Mouse (Mus musculus) embryonic facial prominence, embryonic 11.5 days (tissue): ENCODE data around the gene Ednra. TPM values are rescaled to one million over a fixed set of nuclear protein-coding genes. Genes with fewer than 3 reads are reported as not detected.

Experiments used
- ATAC-seq: fragments of 200-750 bp; cut with Nextera tagmentation; replicated peaks from 2 replicates; pipeline ENCODE4 v1.8.0; 2017; ENCODE audit warnings: low read depth; ENCODE audit not compliant: insufficient number of reproducible peaks, low FRiP score, low TSS enrichment
- DNase-seq: peaks from one replicate; pipeline ENCODE4 v3.0.0-alpha.2; 2015; ENCODE audit warnings: low spot score
- H3K27ac ChIP-seq: fragments of 300-500 bp; sonication (generic); replicated peaks from 2 replicates; pipeline ENCODE4 v1.5.1; 2014; ENCODE audit warnings: mild to moderate bottlenecking, low read depth, low read length, control low read depth
- H3K27me3 ChIP-seq: fragments of 300-500 bp; sonication (generic); 2 replicates; pipeline ENCODE4 v1.6.1; 2014; ENCODE audit warnings: mild to moderate bottlenecking, low read length, moderate library complexity, mixed read lengths; ENCODE audit not compliant: control insufficient read depth, insufficient read depth
- H3K36me3 ChIP-seq: fragments of 300-500 bp; sonication (generic); replicated peaks from 2 replicates; pipeline ENCODE4 v1.6.1; 2014; ENCODE audit warnings: low read depth, mild to moderate bottlenecking, low read length, moderate library complexity, mixed read lengths; ENCODE audit not compliant: control insufficient read depth, insufficient read depth
- H3K4me1 ChIP-seq: fragments of 300-500 bp; sonication (generic); 2 replicates; pipeline ENCODE4 v1.6.1; 2014; ENCODE audit warnings: low read length, mixed read lengths; ENCODE audit not compliant: control insufficient read depth, insufficient read depth
- H3K4me2 ChIP-seq: fragments of 300-500 bp; sonication (generic); 2 replicates; pipeline ENCODE4 v1.6.1; 2014; ENCODE audit warnings: low read depth, mild to moderate bottlenecking, control low read depth, low read length, moderate library complexity
- H3K4me3 ChIP-seq: fragments of 300-500 bp; sonication (generic); 2 replicates; pipeline ENCODE4 v1.5.1; 2014; ENCODE audit warnings: low read depth, low read length, control low read depth
- H3K9ac ChIP-seq: fragments of 300-500 bp; sonication (generic); replicated peaks from 2 replicates; pipeline ENCODE4 v1.6.1; 2014; ENCODE audit warnings: mild to moderate bottlenecking, control low read depth, low read length
- H3K9me3 ChIP-seq: fragments of 300-500 bp; sonication (generic); replicated peaks from 2 replicates; pipeline ENCODE4 v1.6.1; 2016; ENCODE audit warnings: mild to moderate bottlenecking, low read length, inconsistent platforms, mixed read lengths; ENCODE audit not compliant: control insufficient read depth
- WGBS: fragments of 180-500 bp; shearing (Covaris S2); extraction: QIAGEN DNeasy Blood & Tissue Kit; methylation state at CpG from one replicate; pipeline ENCODE4 v1.1.7; 2014; 5-methylcytosine and 5-hydroxymethylcytosine counted together
- polyA plus RNA-seq: library from polyadenylated mRNA; unstranded; fragments of >200 nt; fragmentation: Nextera tagmentation; extraction: Ambion mirVana; gene quantifications from 2 replicates; pipeline ENCODE4 v1.2.1, GENCODE M21; 2014

The Ednra gene
- polyA plus RNA-seq: 53.9 and 60.4 TPM in 2 replicates

GRCm38 (mm10) chr8:77724046-77724930 lies at the start of gene Ednra:
TSS of gene Ednra (minus strand) at chr8:77724464.
- WGBS: under 1% methylated on average over 27 of the region's 27 CpGs
- Histone ChIP-seq H3K27me3 (no peaks in the 10 kb centered on the region), H3K4me3 (peak within 1 kb of the TSS; percentile 69), H3K9ac (peak within 1 kb of the TSS; percentile 88), H3K36me3 (no peaks in the 10 kb centered on the region), H3K27ac (peak within 1 kb of the TSS; percentile 95), H3K4me1 (peaks cover 6% of the 10 kb centered on the region; the same call in 1 of the 2 replicates), H3K4me2 (peak within 1 kb of the TSS; percentile 74), H3K9me3 (no peaks in the 10 kb centered on the region)
- ATAC-seq (peak; percentile 89), DNase-seq (peak; percentile 83)

- no peak for ATAC-seq
- no peak for DNase-seq
- no peak overlapping the region for H3K4me3 ChIP-seq
- no peak overlapping the region for H3K9ac ChIP-seq
- H3K27me3 ChIP-seq: no peaks in the 10 kb centered on the region
- H3K27ac ChIP-seq: no peak overlapping the region
- 42% methylated on average over 4 of the region's 4 CpGs for WGBS
- H3K36me3 ChIP-seq: no peaks in the 10 kb centered on the region
- no peaks in the 10 kb centered on the region for H3K9me3 ChIP-seq
- H3K4me1 ChIP-seq: no peaks in the 10 kb centered on the region
- H3K4me2 ChIP-seq: no peak overlapping the region
Measured at GRCm38 (mm10) chr8:77773831-77774230, 49.6 kb upstream of the Ednra start.

GRCm38 (mm10) chr8:77773256-77773655 lies 49.0 kb upstream of the Ednra start:
- H3K9me3 ChIP-seq: no peaks in the 10 kb centered on the region
- no peak overlapping the region for H3K4me3 ChIP-seq
- WGBS: 80% methylated on average over 5 of the region's 5 CpGs
- H3K4me2 ChIP-seq: no peak overlapping the region
- no peak overlapping the region for H3K27ac ChIP-seq
- no peaks in the 10 kb centered on the region for H3K27me3 ChIP-seq
- DNase-seq: no peak
- no peak for ATAC-seq
- no peak overlapping the region for H3K9ac ChIP-seq
- H3K4me1 ChIP-seq: no peaks in the 10 kb centered on the region
- H3K36me3 ChIP-seq: no peaks in the 10 kb centered on the region

- ATAC-seq: 0 out of 2 replicates have a peak, but pooled peaks have one; percentile 48
- DNase-seq: no peak
Measured at GRCm38 (mm10) chr8:77772210-77772886, 48.1 kb upstream of the Ednra start.

GRCm38 (mm10) chr8:77770966-77771365 lies 46.7 kb upstream of the Ednra start:
- no peaks in the 10 kb centered on the region for H3K27me3 ChIP-seq
- no peak overlapping the region for H3K4me2 ChIP-seq
- H3K9me3 ChIP-seq: no peaks in the 10 kb centered on the region
- no peaks in the 10 kb centered on the region for H3K4me1 ChIP-seq
- DNase-seq (no peak), ATAC-seq (no peak)
- H3K4me3 ChIP-seq: no peak overlapping the region
- H3K9ac ChIP-seq: no peak overlapping the region
- 70% methylated on average over 3 of the region's 3 CpGs for WGBS
- H3K27ac ChIP-seq: no peak overlapping the region
- H3K36me3 ChIP-seq: no peaks in the 10 kb centered on the region

More at GRCm38 (mm10) chr8:77772210-77772886, 48.1 kb upstream of the Ednra start:
- no peak overlapping the region for H3K4me3 ChIP-seq
- H3K9ac ChIP-seq: no peak overlapping the region
- H3K4me2 ChIP-seq: no peak overlapping the region
- H3K27me3 ChIP-seq: no peaks in the 10 kb centered on the region
- H3K27ac ChIP-seq: no peak overlapping the region
- 76% methylated on average over 5 of the region's 5 CpGs for WGBS
- H3K4me1 ChIP-seq: no peaks in the 10 kb centered on the region
- no peaks in the 10 kb centered on the region for H3K9me3 ChIP-seq
- H3K36me3 ChIP-seq: no peaks in the 10 kb centered on the region

GRCm38 (mm10) chr8:77768916-77769315 lies 44.7 kb upstream of the Ednra start:
- no peak for DNase-seq
- H3K27ac ChIP-seq: no peak overlapping the region
- H3K9ac ChIP-seq: no peak overlapping the region
- no peak overlapping the region for H3K4me2 ChIP-seq
- 92% methylated on average over 5 of the region's 5 CpGs for WGBS
- no peaks in the 10 kb centered on the region for H3K9me3 ChIP-seq
- no peaks in the 10 kb centered on the region for H3K4me1 ChIP-seq
- no peaks in the 10 kb centered on the region for H3K36me3 ChIP-seq
- no peak overlapping the region for H3K4me3 ChIP-seq
- no peaks in the 10 kb centered on the region for H3K27me3 ChIP-seq
- ATAC-seq: no peak

- no peak for ATAC-seq
- Histone ChIP-seq H3K9ac (no peak overlapping the region), H3K27me3 (no peaks in the 10 kb centered on the region), H3K27ac (no peak overlapping the region), H3K9me3 (no peaks in the 10 kb centered on the region), H3K4me3 (no peak overlapping the region), H3K4me2 (no peak overlapping the region), H3K36me3 (no peaks in the 10 kb centered on the region), H3K4me1 (no peaks in the 10 kb centered on the region)
- no peak for DNase-seq
- 67% methylated on average over 8 of the region's 8 CpGs for WGBS
Measured at GRCm38 (mm10) chr8:77764253-77764652, 40.0 kb upstream of the Ednra start.

- Histone ChIP-seq H3K9me3 (no peaks in the 10 kb centered on the region), H3K4me3 (no peak overlapping the region), H3K4me2 (no peak overlapping the region), H3K4me1 (no peaks in the 10 kb centered on the region), H3K36me3 (no peaks in the 10 kb centered on the region), H3K27ac (no peak overlapping the region), H3K27me3 (no peaks in the 10 kb centered on the region), H3K9ac (no peak overlapping the region)
- ATAC-seq (no peak), DNase-seq (no peak)
- WGBS: 70% methylated on average over 3 of the region's 3 CpGs
Measured at GRCm38 (mm10) chr8:77762967-77763366, 38.7 kb upstream of the Ednra start.
